Comparison of ENCODE assay signal across 19 mouse cellular contexts in genomic region chr10:111214084-111214483, GRCm38 (mm10).
"Had no signal": no experiment of that assay in that cellular context is flagged by ENCODE, and none has a peak within 500 bp of the region (broad histone marks: within the 10 kb centered on the region; RNA-seq: fewer than 3 reads in every experiment).

No protein-coding gene starts in this region.

- H3K9me3 ChIP-seq: limb, embryonic 12.5 days; liver, embryonic 13.5 days; midbrain, embryonic 13.5 days; neural tube, embryonic 13.5 days had no signal

- H3K27ac ChIP-seq: kidney, postnatal 0 days; limb, embryonic 12.5 days; liver, embryonic 13.5 days; macrophage; midbrain, embryonic 13.5 days; neural tube, embryonic 13.5 days had no signal

- H3K4me1 ChIP-seq: limb, embryonic 12.5 days; midbrain, embryonic 13.5 days; neural tube, embryonic 13.5 days had no signal

- H3K27me3 ChIP-seq: limb, embryonic 12.5 days; liver, embryonic 13.5 days; midbrain, embryonic 13.5 days; neural tube, embryonic 13.5 days had no signal

- DNase-seq: kidney, adult 11 months; kidney, adult 9 months; kidney, postnatal 36 days; layer of hippocampus, adult 9-11 months; layer of hippocampus, postnatal 36 days; liver; liver, embryonic 13.5 days; liver, postnatal 0 days; retina, postnatal 1 day; right cerebral cortex, postnatal 4 days; spleen, adult 18-20 months; thymus, adult 2 months; thymus, postnatal 25 days had no signal

- H3K4me3 ChIP-seq: limb, embryonic 12.5 days; liver, embryonic 13.5 days; midbrain, embryonic 13.5 days; myocyte; neural tube, embryonic 13.5 days had no signal

- H3K4me2 ChIP-seq: limb, embryonic 12.5 days; liver, embryonic 13.5 days; midbrain, embryonic 13.5 days; neural tube, embryonic 13.5 days had no signal

- H3K9ac ChIP-seq: limb, embryonic 12.5 days; liver, embryonic 13.5 days; liver, postnatal 0 days; midbrain, embryonic 13.5 days; neural tube, embryonic 13.5 days had no signal

- H3K36me3 ChIP-seq: limb, embryonic 12.5 days; liver, embryonic 13.5 days; midbrain, embryonic 13.5 days; neural tube, embryonic 13.5 days had no signal

- ATAC-seq: liver, postnatal 0 days; midbrain, embryonic 13.5 days had no signal
